Mouse (Mus musculus) G1E (cell line): ENCODE measurements around the gene Nr2c2. TPM values are rescaled to one million over a fixed set of nuclear protein-coding genes. Genes with fewer than 3 reads are reported as not detected.

Source experiments
- ATAC-seq: 2 replicates; pipeline ENCODE4 v1.8.0; 2016; ENCODE audit warnings: mild to moderate bottlenecking; ENCODE audit not compliant: insufficient number of reproducible peaks, poor library complexity, low FRiP score, severe bottlenecking; ENCODE audit errors: extremely low read depth
- DNase-seq: peaks from one replicate; pipeline ENCODE4 v3.0.0; 2012; ENCODE audit warnings: low spot score
- H3K27me3 ChIP-seq: 2 replicates; pipeline ENCODE4 v1.6.1; 2012; ENCODE audit warnings: mild to moderate bottlenecking, low read length, inconsistent platforms; ENCODE audit not compliant: insufficient read depth
- H3K36me3 ChIP-seq: replicated peaks from 2 replicates; pipeline ENCODE3; 2012; ENCODE audit warnings: mild to moderate bottlenecking, inconsistent platforms
- H3K4me1 ChIP-seq: 2 replicates; pipeline ENCODE4 v1.6.1; 2012; ENCODE audit warnings: low read depth, low read length, inconsistent platforms, mixed read lengths; ENCODE audit not compliant: insufficient read depth
- H3K4me3 ChIP-seq: 2 replicates; pipeline ENCODE4 v1.5.1; 2012; ENCODE audit warnings: low read depth, mild to moderate bottlenecking, inconsistent platforms, low read length, moderate library complexity, mixed read lengths
- H3K9me3 ChIP-seq: replicated peaks from 2 replicates; pipeline ENCODE4 v1.6.1; 2012; ENCODE audit warnings: inconsistent platforms
- CTCF ChIP-seq: IDR thresholded peaks from 2 replicates; pipeline ENCODE4 v1.5.1; 2012; ENCODE audit warnings: low read depth, low read length, inconsistent platforms, mixed read lengths
- GATA1 ChIP-seq: IDR thresholded peaks from 2 replicates; pipeline ENCODE4 v1.6.1; 2012; ENCODE audit warnings: borderline replicate concordance, low read length, inconsistent platforms, mixed read lengths
- GATA2 ChIP-seq: IDR thresholded peaks from 2 replicates; pipeline ENCODE4 v1.6.1; 2012; ENCODE audit warnings: low read depth, low read length, inconsistent platforms, borderline replicate concordance
- POLR2AphosphoS5 ChIP-seq: IDR thresholded peaks from 2 replicates; pipeline ENCODE4 v1.6.1; 2012; ENCODE audit warnings: low read depth, low read length, inconsistent platforms; ENCODE audit not compliant: insufficient replicate concordance
- TAL1 ChIP-seq: conservative IDR thresholded peaks from 2 replicates; pipeline ENCODE4 v1.6.1; 2012; ENCODE audit warnings: low read depth, low read length, inconsistent platforms, mixed read lengths
- polyA plus RNA-seq: library from polyadenylated mRNA; stranded (reverse); fragments of >175 nt; gene quantifications from 2 replicates; pipeline ENCODE4 v1.2.3, GENCODE M21; 2012
- total RNA-seq, 2 experiments: library from RNA; stranded (forward) in 1 of 2; stranded (reverse) in 1 of 2; fragments of 200-1000 nt in 1 of 2; fragments of >200 nt in 1 of 2; fragmentation: Nextera tagmentation in 1 of 2; gene quantifications; 2 replicates each; pipeline ENCODE4 v1.2.3; 2014 to 2017

Gene Nr2c2
- total and polyA plus RNA-seq, 3 experiments = 5.6 to 60.9 (median 47.9) TPM

DNA sequence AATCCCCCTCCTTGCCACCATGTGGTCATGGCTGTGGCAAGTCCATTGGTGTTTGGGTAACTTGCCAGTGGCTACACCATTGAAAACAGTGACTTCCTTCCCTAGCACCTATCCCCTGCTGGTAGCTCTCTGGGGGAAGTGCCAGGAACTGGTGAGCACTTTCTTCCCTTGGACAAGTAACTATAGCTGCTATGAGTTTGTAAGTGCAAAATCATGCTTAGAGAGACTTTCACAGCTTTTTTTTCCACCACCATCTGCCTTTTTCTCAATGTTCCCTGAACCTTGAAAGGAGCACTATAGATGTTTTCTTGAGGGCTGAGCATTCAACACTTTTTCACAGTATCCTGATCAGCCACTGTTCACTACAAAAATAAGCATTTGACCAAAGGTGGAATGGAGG is 33.4 kb downstream of the Nr2c2 start:
- DNase-seq = no peak
- TF ChIP-seq CTCF = no peak
- no peak for TF ChIP-seq GATA1
- no peak for TF ChIP-seq TAL1
- no peaks in the 10 kb centered on the region; the same call in 1 of the 2 replicates for H3K4me1 ChIP-seq
- no peak overlapping the region for H3K4me3 ChIP-seq
- no peak for ATAC-seq
- H3K27me3 ChIP-seq = no peaks in the 10 kb centered on the region
- H3K36me3 ChIP-seq = peaks cover 18% of the 10 kb centered on the region
- no peaks in the 10 kb centered on the region for H3K9me3 ChIP-seq

DNA sequence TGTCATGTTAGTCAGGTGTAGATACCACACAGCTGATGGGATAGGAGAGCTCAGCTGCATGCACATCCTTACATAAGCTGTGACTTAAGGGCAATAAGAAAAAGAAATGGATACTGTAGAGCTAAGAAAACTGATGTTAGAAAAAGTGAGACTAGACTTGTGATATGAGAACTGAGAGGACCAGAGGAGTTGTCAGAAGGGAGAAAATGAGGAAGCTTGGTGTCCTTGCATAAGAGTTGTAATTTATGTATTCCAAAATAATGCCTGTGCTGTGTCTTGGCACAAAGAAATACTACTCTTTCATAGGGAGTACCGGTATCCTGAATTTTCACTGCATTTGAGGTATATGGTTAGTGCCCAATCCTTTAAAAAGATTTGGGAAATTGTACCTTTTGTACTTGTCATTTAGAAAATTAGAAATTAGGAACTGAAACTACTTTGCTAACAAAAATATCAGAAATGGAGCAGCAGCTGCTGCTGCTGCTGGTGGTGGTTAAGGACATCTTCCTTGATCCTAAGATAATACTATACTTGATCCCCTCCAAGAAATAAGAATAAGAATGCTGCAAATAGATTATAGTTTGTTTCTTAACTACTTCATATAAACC is 35.8 kb downstream of the Nr2c2 start:
- ATAC-seq (no peak), DNase-seq (no peak)
- TF ChIP-seq TAL1 (no peak), POLR2AphosphoS5 (no peak), GATA1 (no peak), GATA2 (no peak), CTCF (no peak)
- no peaks in the 10 kb centered on the region for H3K27me3 ChIP-seq
- no peak overlapping the region for H3K4me3 ChIP-seq
- H3K4me1 ChIP-seq = peaks cover 12% of the 10 kb centered on the region
- peaks cover 25% of the 10 kb centered on the region for H3K36me3 ChIP-seq
- no peaks in the 10 kb centered on the region for H3K9me3 ChIP-seq

DNA sequence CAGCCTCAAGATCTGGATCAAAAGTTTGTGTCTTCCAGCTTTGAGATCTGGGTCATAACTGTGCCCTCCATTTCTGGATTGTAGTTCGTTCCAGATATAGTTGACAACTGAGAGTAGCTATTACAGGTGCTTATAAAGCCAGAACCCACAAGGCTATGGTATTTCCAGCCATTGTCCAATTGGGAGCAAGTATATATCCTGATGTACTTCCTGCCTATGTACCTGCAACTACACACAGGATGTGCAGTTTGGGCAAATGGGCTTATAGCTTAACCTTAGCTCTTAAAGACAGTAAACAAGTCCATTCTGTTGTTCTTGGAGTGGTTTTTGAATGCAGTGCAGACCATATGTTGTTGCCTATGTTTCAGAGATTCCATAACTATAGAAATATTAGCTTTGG is 40.3 kb downstream of the Nr2c2 start:
- Histone ChIP-seq H3K27me3 (no peaks in the 10 kb centered on the region), H3K9me3 (no peaks in the 10 kb centered on the region), H3K36me3 (peaks cover 29% of the 10 kb centered on the region), H3K4me3 (no peak overlapping the region), H3K4me1 (peaks cover 23% of the 10 kb centered on the region)
- DNase-seq (no peak), ATAC-seq (no peak)
- no peak for TF ChIP-seq TAL1
- no peak for TF ChIP-seq GATA1
- no peak for TF ChIP-seq CTCF
- no peak for TF ChIP-seq GATA2
- TF ChIP-seq POLR2AphosphoS5 = no peak

DNA sequence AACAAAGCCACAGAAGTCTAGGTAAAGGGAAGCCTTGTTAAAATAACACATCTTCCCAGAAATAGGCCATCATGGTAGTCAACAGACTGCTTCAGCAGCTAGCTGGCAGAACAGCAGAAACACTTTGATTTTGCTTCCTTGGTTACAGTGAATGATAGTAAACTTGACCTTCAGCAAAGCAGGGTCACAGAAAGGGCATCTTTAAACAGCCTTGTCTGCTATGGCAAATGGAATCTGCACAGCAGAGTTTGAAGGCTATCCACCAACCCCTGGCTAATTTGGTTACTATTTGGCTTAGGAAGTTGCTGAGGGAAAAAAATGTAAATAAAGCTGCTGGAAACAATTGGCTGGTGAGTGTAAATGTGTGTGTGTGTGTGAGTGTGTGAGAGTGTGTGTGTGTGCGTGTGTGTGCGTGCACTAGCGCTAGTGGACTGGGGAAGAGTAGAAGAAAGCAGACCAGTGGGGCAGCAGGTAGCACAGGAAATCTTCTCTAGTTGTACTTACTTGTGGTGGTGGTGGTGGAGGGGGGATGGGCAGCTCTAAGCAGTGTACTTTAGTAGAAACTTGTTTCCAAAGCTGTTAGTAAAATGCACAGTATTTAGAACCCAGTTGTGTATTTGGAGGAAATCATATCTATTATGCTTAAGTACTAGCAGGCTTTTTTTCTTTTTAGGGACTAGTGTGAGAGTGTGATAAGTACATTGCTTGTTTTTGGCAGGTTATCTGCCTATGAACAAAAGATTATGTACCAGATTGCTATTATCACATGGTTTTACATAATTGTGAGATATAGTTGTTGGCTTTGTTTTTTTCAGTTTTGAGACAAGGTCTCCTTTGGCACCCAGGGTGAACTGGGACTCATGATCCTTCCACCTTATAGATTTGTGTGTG is 41.1 kb downstream of the Nr2c2 start:
- ATAC-seq (peak; percentile 66), DNase-seq (no peak)
- TF ChIP-seq CTCF (no peak), GATA1 (no peak), GATA2 (no peak), POLR2AphosphoS5 (no peak), TAL1 (no peak)
- Histone ChIP-seq H3K4me3 (no peak overlapping the region), H3K4me1 (peaks cover 23% of the 10 kb centered on the region), H3K36me3 (peaks cover 30% of the 10 kb centered on the region), H3K9me3 (no peaks in the 10 kb centered on the region), H3K27me3 (no peaks in the 10 kb centered on the region)

DNA sequence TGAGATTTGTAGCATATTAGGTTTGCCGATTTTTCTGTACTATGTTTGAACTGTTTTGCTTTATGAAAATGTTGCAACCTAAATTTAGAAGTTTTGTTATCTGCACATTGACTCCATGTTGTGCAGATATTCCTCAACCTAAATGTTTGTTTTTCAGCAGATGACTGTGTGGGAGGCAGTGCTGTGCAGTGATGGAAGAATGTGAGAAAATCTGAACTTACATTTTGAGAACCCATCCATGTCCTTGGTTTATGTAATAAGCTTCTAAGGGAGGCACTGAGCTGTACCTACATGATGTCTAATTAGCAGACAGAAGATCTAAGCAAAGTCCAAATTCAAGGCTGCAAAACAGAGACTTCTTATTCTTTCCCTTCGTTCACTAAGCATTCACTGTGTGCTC is 42.4 kb downstream of the Nr2c2 start:
- DNase-seq (no peak), ATAC-seq (no peak)
- Histone ChIP-seq H3K4me1 (peaks cover 23% of the 10 kb centered on the region), H3K36me3 (peaks cover 31% of the 10 kb centered on the region), H3K27me3 (no peaks in the 10 kb centered on the region), H3K9me3 (no peaks in the 10 kb centered on the region), H3K4me3 (no peak overlapping the region)
- TF ChIP-seq TAL1 (no peak), CTCF (no peak), POLR2AphosphoS5 (no peak), GATA2 (no peak), GATA1 (no peak)

DNA sequence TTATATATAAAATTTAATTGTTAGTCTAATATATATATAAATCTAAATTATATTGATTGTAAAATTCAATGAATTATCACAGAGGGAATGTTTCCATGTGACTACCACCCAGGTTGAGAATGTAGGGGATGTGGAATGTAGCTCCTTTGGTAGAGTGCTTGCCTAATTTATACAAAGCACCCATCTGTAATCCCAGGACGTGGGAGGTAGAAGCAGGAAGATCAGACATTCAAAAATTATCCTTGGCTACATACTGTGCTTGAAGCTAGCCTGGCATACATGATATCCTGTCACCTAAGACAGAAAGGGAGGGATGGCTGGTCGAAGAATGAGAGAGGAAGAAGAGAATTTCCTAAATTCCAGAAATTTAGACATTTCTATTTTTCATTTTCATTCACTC is 45.2 kb downstream of the Nr2c2 start:
- Histone ChIP-seq H3K9me3 (no peaks in the 10 kb centered on the region), H3K4me3 (no peak overlapping the region), H3K27me3 (no peaks in the 10 kb centered on the region), H3K36me3 (peaks cover 42% of the 10 kb centered on the region), H3K4me1 (peaks cover 17% of the 10 kb centered on the region)
- DNase-seq (no peak), ATAC-seq (no peak)
- no peak for TF ChIP-seq TAL1
- no peak for TF ChIP-seq POLR2AphosphoS5
- no peak for TF ChIP-seq GATA1
- TF ChIP-seq CTCF = no peak
- TF ChIP-seq GATA2 = no peak
